Mouse (Mus musculus): ENCODE data around the gene Xab2.

DNA sequence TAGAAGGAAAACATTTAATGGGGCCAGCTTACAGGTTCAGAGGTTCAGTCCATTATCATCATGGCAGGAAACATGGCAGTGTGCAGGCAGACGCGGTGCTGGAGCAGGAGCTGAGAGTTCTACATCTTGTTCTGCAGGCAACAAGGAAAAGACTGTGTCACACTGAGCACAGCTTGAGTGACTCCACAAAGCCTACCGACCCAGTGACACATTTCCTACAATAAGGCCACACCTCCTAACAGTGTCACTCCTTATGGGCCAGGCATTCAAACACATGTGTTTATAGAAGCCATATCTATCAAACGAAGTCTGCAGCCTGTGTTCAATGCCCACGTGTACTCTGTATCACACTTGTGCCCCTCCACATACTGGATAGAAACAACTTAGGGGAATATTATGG is 51.3 kb downstream of the Xab2 start:
- TF ChIP-seq CTCF (IDR thresholded peaks at IDR 0.05; ENCODE audit: low read depth) (no peak), EP300 (optimal IDR thresholded peaks at IDR 0.05) (no peak)
